Mouse (Mus musculus) MEL (cell line): Measurements from ENCODE around the gene Fktn. TPM values are rescaled to one million over a fixed set of nuclear protein-coding genes. Genes with fewer than 3 reads are reported as not detected.

Experiments
- DNase-seq: peaks from one replicate; pipeline ENCODE4 v3.0.0; 2011; ENCODE audit warnings: low read depth, low spot score
- H3K27ac ChIP-seq: 2 replicates; pipeline ENCODE4 v1.5.1; 2012; ENCODE audit warnings: low read depth, mild to moderate bottlenecking, control low read depth, low read length, moderate library complexity; ENCODE audit not compliant: control insufficient read depth
- H3K27me3 ChIP-seq, 2 experiments: fragments of 150-350 bp in 1 of 2; sonication (generic) in 1 of 2; 2 replicates each; pipeline ENCODE4 v1.6.1; 2012; ENCODE audit warnings: low read length in 2 of 2, mild to moderate bottlenecking in 2 of 2, improper control_type of control experiment in 1 of 2, moderate library complexity in 1 of 2; ENCODE audit not compliant: insufficient read depth in 2 of 2, control insufficient read depth in 1 of 2
- H3K36me3 ChIP-seq, 2 experiments: 2 replicates each; pipeline ENCODE4 v1.6.1; 2012 to 2014; ENCODE audit warnings: low read length in 2 of 2, improper control_type of control experiment in 1 of 2, inconsistent platforms in 1 of 2, mild to moderate bottlenecking in 1 of 2; ENCODE audit not compliant: insufficient read depth in 2 of 2, control insufficient read depth in 1 of 2
- H3K4me1 ChIP-seq, 2 experiments: fragments of 150-350 bp in 1 of 2; sonication (generic) in 1 of 2; 2 replicates each; pipeline ENCODE4 v1.6.1; 2012; ENCODE audit warnings: low read length in 2 of 2, improper control_type of control experiment in 1 of 2, mild to moderate bottlenecking in 1 of 2; ENCODE audit not compliant: insufficient read depth in 2 of 2, control insufficient read depth in 1 of 2
- H3K4me3 ChIP-seq, 2 experiments: fragments of 150-350 bp in 1 of 2; sonication (generic) in 1 of 2; 2 replicates each; pipeline ENCODE4 v1.5.1; 2012; ENCODE audit warnings: low read depth in 2 of 2, low read length in 2 of 2, mild to moderate bottlenecking in 2 of 2, moderate library complexity in 2 of 2, control low read depth in 1 of 2, improper control_type of control experiment in 1 of 2; ENCODE audit not compliant: control insufficient read depth in 1 of 2, insufficient read depth in 1 of 2
- H3K79me2 ChIP-seq: 2 replicates; pipeline ENCODE4 v1.6.1; 2012; ENCODE audit warnings: mild to moderate bottlenecking, low read length, moderate library complexity; ENCODE audit not compliant: control insufficient read depth, poor library complexity, insufficient read depth
- H3K9ac ChIP-seq: 2 replicates; pipeline ENCODE4 v1.6.1; 2012; ENCODE audit warnings: low read depth, mild to moderate bottlenecking, control low read depth, low read length, moderate library complexity; ENCODE audit not compliant: control insufficient read depth, poor library complexity, severe bottlenecking
- H3K9me3 ChIP-seq: fragments of 150-350 bp; sonication (generic); replicated peaks from 2 replicates; pipeline ENCODE4 v1.6.1; 2012; ENCODE audit warnings: mild to moderate bottlenecking, low read length, improper control_type of control experiment, moderate library complexity; ENCODE audit not compliant: insufficient read depth
- BHLHE40 ChIP-seq: IDR thresholded peaks from 2 replicates; pipeline ENCODE4 v1.6.1; 2012; ENCODE audit warnings: low read depth, mild to moderate bottlenecking, inconsistent platforms, low read length, improper control_type of control experiment, borderline replicate concordance
- CHD2 ChIP-seq: IDR thresholded peaks from 2 replicates; pipeline ENCODE4 v1.6.1; 2011; ENCODE audit warnings: low read length, improper control_type of control experiment
- CTCF ChIP-seq, 3 experiments: IDR thresholded peaks in 2 of 3; conservative IDR thresholded peaks in 1 of 3; 2 replicates each; pipeline ENCODE4 v1.5.1; 2011 to 2012; ENCODE audit warnings: low read length in 3 of 3, low read depth in 2 of 3, mild to moderate bottlenecking in 2 of 3, improper control_type of control experiment in 1 of 3, inconsistent platforms in 1 of 3, mixed read lengths in 1 of 3, moderate library complexity in 1 of 3; ENCODE audit not compliant: control insufficient read depth in 1 of 3, insufficient read depth in 1 of 3, poor library complexity in 1 of 3, severe bottlenecking in 1 of 3
- E2F4 ChIP-seq: IDR thresholded peaks from 2 replicates; pipeline ENCODE4 v1.6.1; 2011; ENCODE audit warnings: low read depth, low read length, improper control_type of control experiment, borderline replicate concordance
- ELF1 ChIP-seq: IDR thresholded peaks from 2 replicates; pipeline ENCODE4 v1.6.1; 2014; ENCODE audit warnings: low read depth, mild to moderate bottlenecking, inconsistent platforms, low read length, improper control_type of control experiment, moderate library complexity
- EP300 ChIP-seq, 2 experiments: IDR thresholded peaks; 2 replicates each; pipeline ENCODE4 v1.6.1; 2011; ENCODE audit warnings: improper control_type of control experiment in 2 of 2, low read length in 2 of 2, low read depth in 1 of 2, mild to moderate bottlenecking in 1 of 2
- ETS1 ChIP-seq: IDR thresholded peaks from 2 replicates; pipeline ENCODE4 v1.6.1; 2012; ENCODE audit warnings: low read depth, mild to moderate bottlenecking, inconsistent platforms, low read length, improper control_type of control experiment, moderate library complexity
- GATA1 ChIP-seq: IDR thresholded peaks from 2 replicates; pipeline ENCODE4 v1.6.1; 2011; ENCODE audit warnings: low read depth, low read length, improper control_type of control experiment
- MAFK ChIP-seq: IDR thresholded peaks from 2 replicates; pipeline ENCODE4 v1.6.1; 2011; ENCODE audit warnings: low read depth, mild to moderate bottlenecking, low read length, improper control_type of control experiment, borderline replicate concordance
- MAX ChIP-seq: IDR thresholded peaks from 2 replicates; pipeline ENCODE4 v1.6.1; 2011; ENCODE audit warnings: low read length, improper control_type of control experiment
- MEF2A ChIP-seq: IDR thresholded peaks from 2 replicates; pipeline ENCODE4 v1.6.1; 2014; ENCODE audit warnings: low read depth, mild to moderate bottlenecking, inconsistent platforms, low read length, improper control_type of control experiment; ENCODE audit not compliant: poor library complexity, insufficient replicate concordance, severe bottlenecking; ENCODE audit errors: extremely low read depth
- MYC ChIP-seq: IDR thresholded peaks from 2 replicates; pipeline ENCODE4 v1.6.1; 2011; ENCODE audit warnings: low read depth, mild to moderate bottlenecking, low read length, improper control_type of control experiment, moderate library complexity
- NELFE ChIP-seq: IDR thresholded peaks from 2 replicates; pipeline ENCODE4 v1.6.1; 2011; ENCODE audit warnings: low read depth, low read length, improper control_type of control experiment
- NRF1 ChIP-seq: IDR thresholded peaks from 2 replicates; pipeline ENCODE4 v1.6.1; 2014; ENCODE audit warnings: low read depth, mild to moderate bottlenecking, inconsistent platforms, low read length, improper control_type of control experiment, moderate library complexity; ENCODE audit not compliant: poor library complexity, insufficient read depth, severe bottlenecking
- POLR2AphosphoS5 ChIP-seq: IDR thresholded peaks from 2 replicates; pipeline ENCODE4 v1.6.1; 2012; ENCODE audit warnings: low read depth, borderline replicate concordance, mild to moderate bottlenecking, inconsistent platforms, low read length, moderate library complexity, mixed read lengths
- TAL1 ChIP-seq: IDR thresholded peaks from 2 replicates; pipeline ENCODE4 v1.6.1; 2012; ENCODE audit warnings: mild to moderate bottlenecking, inconsistent platforms, low read length, moderate library complexity, mixed read lengths
- TCF12 ChIP-seq: IDR thresholded peaks from 2 replicates; pipeline ENCODE4 v1.6.1; 2014; ENCODE audit warnings: low read depth, mild to moderate bottlenecking, inconsistent platforms, low read length, improper control_type of control experiment, moderate library complexity
- ZC3H11A ChIP-seq: IDR thresholded peaks from 2 replicates; pipeline ENCODE4 v1.6.1; 2012; ENCODE audit warnings: low read depth, mild to moderate bottlenecking, inconsistent platforms, low read length, improper control_type of control experiment
- ZMIZ1 ChIP-seq: IDR thresholded peaks from 2 replicates; pipeline ENCODE4 v1.6.1; 2012; ENCODE audit warnings: low read depth, mild to moderate bottlenecking, inconsistent platforms, low read length, improper control_type of control experiment, moderate library complexity
- ZNF384 ChIP-seq: IDR thresholded peaks from 2 replicates; pipeline ENCODE4 v1.6.1; 2012; ENCODE audit warnings: low read depth, mild to moderate bottlenecking, inconsistent platforms, low read length, improper control_type of control experiment
- polyA plus RNA-seq, 2 experiments: library from polyadenylated mRNA; stranded (reverse) in 1 of 2; unstranded in 1 of 2; fragments of >175 nt in 1 of 2; fragments of >200 nt in 1 of 2; gene quantifications; 2 replicates each; pipeline versions ENCODE4 v1.2.1 to v1.2.4; 2012; ENCODE audit warnings: low replicate concordance in 2 of 2, low read depth in 1 of 2; ENCODE audit not compliant: insufficient read length in 2 of 2, insufficient read depth in 1 of 2, missing spikeins in 1 of 2
- total RNA-seq: library from RNA; depleted of rRNA; stranded (reverse); fragments of 300-350 nt; gene quantifications from 2 replicates; pipeline ENCODE4 v1.2.3, GENCODE M21; 2012

The Fktn gene
- total and polyA plus RNA-seq, 3 experiments, result 5.5 to 7.0 TPM; not detected in 1

DNA sequence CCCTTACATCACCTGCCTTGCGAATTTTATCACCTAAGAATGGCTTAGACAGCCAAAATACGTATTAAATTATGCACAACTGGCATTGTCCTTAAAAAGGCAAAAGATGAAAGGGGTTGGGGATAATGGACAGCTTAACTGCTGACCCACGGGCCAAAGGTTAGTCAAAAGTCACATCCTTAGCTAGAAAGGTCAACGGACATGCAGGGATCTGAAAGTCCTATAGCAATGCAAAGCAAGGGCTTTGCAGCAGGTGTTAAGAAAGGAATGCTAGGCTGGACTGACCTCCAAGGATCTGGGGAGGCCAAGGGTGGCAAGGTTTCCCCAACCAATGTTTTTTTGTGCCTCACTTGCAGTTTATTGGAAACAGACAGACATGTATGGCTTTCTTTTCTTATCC, 75.5 kb downstream of the Fktn start:
- no peaks in the 10 kb centered on the region for H3K36me3 ChIP-seq
- DNase-seq, result no peak
- H3K4me3 ChIP-seq, result no peak overlapping the region
- no peak for TF ChIP-seq TCF12
- no peak for TF ChIP-seq NELFE
- no peak overlapping the region for H3K27ac ChIP-seq
- H3K79me2 ChIP-seq, result no peaks in the 10 kb centered on the region
- H3K4me1 ChIP-seq, result no peaks in the 10 kb centered on the region
- no peaks in the 10 kb centered on the region for H3K9me3 ChIP-seq
- no peak overlapping the region for H3K9ac ChIP-seq
- peaks cover 1 to 3% of the 10 kb centered on the region in 2 experiments for H3K27me3 ChIP-seq

DNA sequence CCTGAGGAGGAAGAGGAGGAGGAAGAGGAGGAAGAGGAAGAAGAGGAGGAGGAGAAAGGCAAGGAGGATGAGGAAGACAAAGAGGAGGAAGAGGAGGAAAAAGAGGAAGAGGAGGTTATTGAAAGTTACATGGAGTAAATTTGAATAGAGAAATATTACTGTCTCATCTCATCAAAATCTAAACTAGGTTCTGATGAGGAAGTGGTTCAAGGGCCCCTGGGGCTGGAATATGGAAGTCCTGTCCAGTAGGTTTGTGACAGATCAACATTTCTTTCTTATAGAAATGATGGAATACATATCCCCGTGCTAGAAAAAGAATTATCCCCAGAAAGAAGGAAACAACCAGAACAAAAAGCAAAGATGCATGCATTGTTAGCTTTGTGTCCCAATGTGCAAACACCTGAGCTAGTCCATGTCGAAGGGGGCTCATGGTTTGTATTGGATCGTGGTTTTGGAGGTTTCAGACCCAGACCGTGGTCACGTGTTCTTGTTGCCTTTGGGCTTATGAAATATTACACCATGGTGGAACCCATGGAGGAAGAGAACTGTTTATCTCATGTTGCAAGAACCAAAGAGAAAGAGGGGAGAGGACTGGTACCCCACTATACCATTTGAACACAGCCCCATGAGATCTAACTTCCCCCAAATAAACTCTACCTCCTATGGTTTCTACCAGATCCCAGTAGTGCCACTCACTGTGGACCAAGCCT, 80.6 kb downstream of the Fktn start:
- Histone ChIP-seq H3K9ac (no peak overlapping the region), H3K27ac (no peak overlapping the region), H3K9me3 (no peaks in the 10 kb centered on the region), H3K4me1 (no peaks in the 10 kb centered on the region), H3K27me3 (no peaks in the 10 kb centered on the region; a peak in 2 of 4 replicates), H3K79me2 (no peaks in the 10 kb centered on the region), H3K36me3 (no peaks in the 10 kb centered on the region), H3K4me3 (no peak overlapping the region)
- TF ChIP-seq MAX (no peak), ELF1 (no peak), MAFK (no peak)
- no peak for DNase-seq

DNA sequence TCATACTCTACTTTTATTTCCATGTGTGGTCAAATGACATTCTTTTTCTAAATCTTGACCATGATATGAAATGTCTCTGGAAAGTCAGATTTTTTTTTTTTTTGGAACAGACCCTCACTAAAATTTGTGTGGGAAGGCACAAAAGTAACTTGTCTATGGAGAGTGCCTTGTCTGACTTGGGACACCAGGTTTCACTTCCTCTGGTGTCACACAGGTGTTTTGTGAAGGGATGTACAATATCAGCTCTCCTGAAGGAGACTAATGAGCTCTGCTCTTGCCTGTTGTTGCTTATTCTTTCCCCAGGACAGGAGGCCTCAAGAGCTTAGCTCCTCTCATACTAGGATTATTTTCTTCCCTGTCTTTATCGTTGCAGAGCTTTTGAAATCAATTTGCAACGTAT, 81.3 kb downstream of the Fktn start:
- no peaks in the 10 kb centered on the region for H3K9me3 ChIP-seq
- H3K9ac ChIP-seq, result no peak overlapping the region
- no peaks in the 10 kb centered on the region for H3K36me3 ChIP-seq
- no peak overlapping the region for H3K4me3 ChIP-seq
- TF ChIP-seq CTCF (IDR thresholded peaks at IDR 0.05 in 2 of 3, conservative IDR thresholded peaks at IDR 0.05 in 1 of 3; ENCODE audit: control insufficient read depth in 1 of 3, insufficient read depth in 1 of 3, low read depth in 2 of 3, low read length in 3 of 3, poor library complexity in 1 of 3, severe bottlenecking in 1 of 3) (no peak), GATA1 (no peak), CHD2 (no peak), ZNF384 (no peak)
- TF ChIP-seq, all 39 proteins: peak for 0
- Histone ChIP-seq H3K79me2 (no peaks in the 10 kb centered on the region), H3K27ac (no peak overlapping the region), H3K27me3 (no peaks in the 10 kb centered on the region; a peak in 2 of 4 replicates), H3K4me1 (no peaks in the 10 kb centered on the region)
- no peak for DNase-seq

DNA sequence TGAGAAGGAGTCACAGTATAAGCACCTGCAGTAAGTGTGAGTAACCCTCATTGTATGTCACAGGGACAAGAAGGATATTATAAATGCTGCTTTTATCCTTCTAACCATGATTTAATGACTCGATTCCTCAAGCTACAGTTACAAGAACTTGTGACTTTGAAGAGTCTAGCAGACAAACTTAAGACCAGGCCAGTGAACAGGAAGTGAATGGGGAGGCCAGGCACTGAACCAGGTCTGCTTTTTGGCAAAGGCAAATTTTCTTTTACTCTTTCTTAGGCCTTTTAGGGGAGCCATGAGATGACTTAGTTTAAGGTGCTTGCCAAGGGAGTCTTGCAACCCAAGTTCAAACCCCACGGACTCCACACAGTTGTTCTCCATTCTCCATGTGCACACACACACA, 81.9 kb downstream of the Fktn start:
- no peaks in the 10 kb centered on the region for H3K4me1 ChIP-seq
- no peak for DNase-seq
- no peak for TF ChIP-seq E2F4
- TF ChIP-seq POLR2AphosphoS5, result no peak
- no peak for TF ChIP-seq BHLHE40
- TF ChIP-seq ZNF384, result no peak
- no peak for TF ChIP-seq TAL1
- no peak for TF ChIP-seq ZMIZ1
- no peak for TF ChIP-seq ZC3H11A
- no peak for TF ChIP-seq MEF2A
- no peak for TF ChIP-seq ETS1
- TF ChIP-seq EP300 (IDR thresholded peaks at IDR 0.05; ENCODE audit: low read depth in 1 of 2, low read length in 2 of 2), result no peak
- no peak for TF ChIP-seq NRF1
- TF ChIP-seq MYC, result no peak
- TF ChIP-seq MAX, result no peak
- TF ChIP-seq MAFK, result no peak

More for the DNA sequence above, 81.9 kb downstream of the Fktn start:
- Histone ChIP-seq H3K36me3 (no peaks in the 10 kb centered on the region), H3K4me3 (no peak overlapping the region), H3K9ac (no peak overlapping the region), H3K9me3 (no peaks in the 10 kb centered on the region), H3K79me2 (no peaks in the 10 kb centered on the region), H3K27ac (no peak overlapping the region), H3K27me3 (no peaks in the 10 kb centered on the region; a peak in 1 of 4 replicates)
